Mouse (Mus musculus) brain, embryonic 14.5 days (tissue): Measurements from ENCODE around the gene Taf3.
A peak's percentile ranks its signal among the peaks of the same experiment; 100 is the strongest.

Experiments
- CTCF ChIP-seq: fragments of 200-500 bp; IDR thresholded peaks from 2 replicates; pipeline ENCODE4 v1.5.1; 2012; ENCODE audit warnings: inconsistent platforms, mild to moderate bottlenecking, moderate library complexity, borderline replicate concordance; ENCODE audit not compliant: insufficient read depth, insufficient read length; ENCODE audit errors: extremely low read depth
- POLR2A ChIP-seq: fragments of 200-500 bp; IDR thresholded peaks from 2 replicates; pipeline ENCODE4 v1.6.1; 2012; ENCODE audit warnings: mild to moderate bottlenecking, inconsistent platforms, borderline replicate concordance; ENCODE audit not compliant: poor library complexity, insufficient read depth, insufficient read length, severe bottlenecking; ENCODE audit errors: extremely low read depth

DNA sequence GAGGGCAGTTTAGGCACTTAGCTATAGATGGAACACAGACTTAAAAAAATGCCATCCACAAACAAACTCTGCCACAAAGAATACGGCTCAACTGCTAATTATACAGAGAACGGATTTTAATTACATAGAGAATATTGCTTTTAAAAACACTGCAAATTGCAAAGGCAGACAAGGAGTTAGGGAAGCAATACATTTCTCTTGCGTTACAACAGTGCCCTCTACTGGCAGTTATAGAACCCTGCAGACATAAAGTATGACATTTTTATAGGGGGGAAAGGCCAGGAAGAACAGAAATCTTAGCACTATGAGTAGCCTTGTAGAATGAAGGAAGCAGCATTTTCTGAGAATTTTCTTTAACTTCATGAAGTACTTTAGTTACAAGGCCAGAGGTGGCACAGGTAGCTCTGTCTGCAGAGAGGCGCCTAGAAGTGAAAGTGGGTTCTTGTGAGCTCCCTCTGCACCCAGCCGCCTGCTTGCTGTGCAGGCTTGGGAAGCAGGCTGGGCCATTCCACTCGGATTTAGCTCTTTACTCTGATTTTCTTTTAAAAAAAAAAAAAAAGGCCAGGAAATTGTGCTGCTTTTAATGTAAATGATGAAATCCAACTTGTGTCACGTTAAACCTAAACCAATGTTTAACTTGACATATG lies 38.0 kb downstream of the Taf3 start:
- TF ChIP-seq CTCF (peak; percentile 61), POLR2A (no peak)
